Mouse (Mus musculus): Measurements from ENCODE around the gene Mmab.

DNA sequence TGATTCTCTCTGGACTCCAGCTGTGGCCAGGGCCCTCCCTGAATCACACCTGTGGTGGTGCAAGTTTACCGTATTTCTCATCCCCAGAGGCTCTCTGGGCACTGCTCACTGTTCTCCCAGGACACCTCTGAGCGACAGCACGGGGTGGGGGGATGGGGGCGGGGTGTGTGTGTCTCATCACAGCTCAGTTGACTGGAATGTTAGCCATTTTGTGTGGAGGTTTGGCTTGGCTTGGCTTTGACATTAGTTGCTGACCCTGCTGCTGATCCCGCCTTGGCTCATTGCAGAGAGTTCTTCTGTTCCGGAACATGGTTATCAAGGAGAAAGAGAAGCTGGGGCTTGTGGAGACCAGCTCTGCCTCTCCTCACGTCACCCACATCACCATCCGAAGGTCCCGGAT, 36.0 kb downstream of the Mmab start:
- TF ChIP-seq CTCF (IDR thresholded peaks at IDR 0.05; ENCODE audit: low read depth) (no peak), EP300 (IDR thresholded peaks at IDR 0.05; ENCODE audit: low read depth) (no peak)
